Mouse (Mus musculus): ENCODE results near the gene Ifnl2. TPM values are rescaled to one million over a fixed set of nuclear protein-coding genes. Genes with fewer than 3 reads are reported as not detected.
"Not testable (repeated sequence)": the region's sequence is repeated elsewhere in the genome, so short reads cannot be mapped to it uniquely, and the experiment has no call there.

Ifnl2 gene
- polyA plus RNA-seq, 1 experiment from 2014 or later: not detected

GRCm38 (mm10) chr7:28511441-28511840 is 1.2 kb upstream of the Ifnl2 start:
- H3K27me3 ChIP-seq (ENCODE audit: control insufficient read depth, insufficient read depth, low read length): no peaks in the 10 kb centered on the region
- H3K36me3 ChIP-seq (ENCODE audit: control insufficient read depth, insufficient read depth, low read length): no peaks in the 10 kb centered on the region
- no peak overlapping the region for H3K9ac ChIP-seq (ENCODE audit: low read length)
- DNase-seq (ENCODE audit: low spot score) (no peak), ATAC-seq (replicated peaks; ENCODE audit: low FRiP score) (no peak)
- H3K9me3 ChIP-seq (ENCODE audit: control insufficient read depth, low read length): no peaks in the 10 kb centered on the region
- 75% methylated on average over 8 of the region's 8 CpGs for WGBS
- H3K27ac ChIP-seq (ENCODE audit: low read depth, low read length): no peak overlapping the region
- no peaks in the 10 kb centered on the region for H3K4me1 ChIP-seq (replicated peaks; ENCODE audit: control insufficient read depth, insufficient read depth, low read length)
- H3K4me3 ChIP-seq (ENCODE audit: low read depth, low read length): no peak overlapping the region
- H3K4me2 ChIP-seq (ENCODE audit: low read depth, low read length, severe bottlenecking): no peak overlapping the region

GRCm38 (mm10) chr7:28509121-28509520 is 1.1 kb downstream of the Ifnl2 start:
- not testable (repeated sequence) for ATAC-seq (replicated peaks; ENCODE audit: low FRiP score); H3K27ac ChIP-seq (ENCODE audit: low read depth, low read length); H3K27me3 ChIP-seq (ENCODE audit: control insufficient read depth, insufficient read depth, low read length); H3K36me3 ChIP-seq (ENCODE audit: control insufficient read depth, insufficient read depth, low read length); H3K4me3 ChIP-seq (ENCODE audit: low read depth, low read length); H3K9me3 ChIP-seq (ENCODE audit: control insufficient read depth, low read length); H3K4me1 ChIP-seq (replicated peaks; ENCODE audit: control insufficient read depth, insufficient read depth, low read length); DNase-seq (ENCODE audit: low spot score); H3K9ac ChIP-seq (ENCODE audit: low read length); H3K4me2 ChIP-seq (ENCODE audit: low read depth, low read length, severe bottlenecking)
- 76% methylated on average over 2 of the region's 2 CpGs for WGBS

GRCm38 (mm10) chr7:28505585-28505984 is 4.7 kb downstream of the Ifnl2 start:
- Histone ChIP-seq H3K9ac (ENCODE audit: low read length) (no peak overlapping the region), H3K4me1 (replicated peaks; ENCODE audit: control insufficient read depth, insufficient read depth, low read length) (no peaks in the 10 kb centered on the region), H3K4me3 (ENCODE audit: low read depth, low read length) (no peak overlapping the region), H3K36me3 (ENCODE audit: control insufficient read depth, insufficient read depth, low read length) (no peaks in the 10 kb centered on the region), H3K9me3 (ENCODE audit: control insufficient read depth, low read length) (no peaks in the 10 kb centered on the region), H3K4me2 (ENCODE audit: low read depth, low read length, severe bottlenecking) (no peak overlapping the region), H3K27me3 (ENCODE audit: control insufficient read depth, insufficient read depth, low read length) (no peaks in the 10 kb centered on the region), H3K27ac (ENCODE audit: low read depth, low read length) (no peak overlapping the region)
- DNase-seq (ENCODE audit: low spot score) (peak; percentile 55), ATAC-seq (replicated peaks; ENCODE audit: low FRiP score) (no peak)
- 10% methylated on average over 5 of the region's 5 CpGs for WGBS

- no peak for ATAC-seq (replicated peaks; ENCODE audit: low FRiP score)
- Histone ChIP-seq H3K9me3 (ENCODE audit: control insufficient read depth, low read length) (no peaks in the 10 kb centered on the region), H3K4me2 (ENCODE audit: low read depth, low read length, severe bottlenecking) (no peak overlapping the region), H3K27ac (ENCODE audit: low read depth, low read length) (no peak overlapping the region), H3K4me3 (ENCODE audit: low read depth, low read length) (no peak overlapping the region), H3K36me3 (ENCODE audit: control insufficient read depth, insufficient read depth, low read length) (no peaks in the 10 kb centered on the region), H3K4me1 (replicated peaks; ENCODE audit: control insufficient read depth, insufficient read depth, low read length) (no peaks in the 10 kb centered on the region), H3K9ac (ENCODE audit: low read length) (no peak overlapping the region), H3K27me3 (ENCODE audit: control insufficient read depth, insufficient read depth, low read length) (no peaks in the 10 kb centered on the region)
- no peak for DNase-seq (ENCODE audit: low spot score)
- 79% methylated on average over 11 of the region's 11 CpGs for WGBS
These were observed 14.8 kb downstream of the Ifnl2 start for GRCm38 (mm10) chr7:28495426-28495825.

GRCm38 (mm10) chr7:28492310-28492709 is 17.9 kb downstream of the Ifnl2 start:
- no peaks in the 10 kb centered on the region; the same call in 1 of the 2 replicates for H3K4me1 ChIP-seq (replicated peaks; ENCODE audit: control insufficient read depth, insufficient read depth, low read length)
- H3K9me3 ChIP-seq (ENCODE audit: control insufficient read depth, low read length): no peaks in the 10 kb centered on the region
- H3K4me2 ChIP-seq (ENCODE audit: low read depth, low read length, severe bottlenecking): no peak overlapping the region
- no peak overlapping the region for H3K9ac ChIP-seq (ENCODE audit: low read length)
- DNase-seq (ENCODE audit: low spot score) (no peak), ATAC-seq (replicated peaks; ENCODE audit: low FRiP score) (no peak)
- WGBS: 87% methylated on average over 8 of the region's 8 CpGs
- peaks cover 3% of the 10 kb centered on the region; the same call in 1 of the 2 replicates for H3K27me3 ChIP-seq (ENCODE audit: control insufficient read depth, insufficient read depth, low read length)
- no peak overlapping the region for H3K27ac ChIP-seq (ENCODE audit: low read depth, low read length)
- H3K4me3 ChIP-seq (ENCODE audit: low read depth, low read length): no peak overlapping the region
- no peaks in the 10 kb centered on the region for H3K36me3 ChIP-seq (ENCODE audit: control insufficient read depth, insufficient read depth, low read length)

GRCm38 (mm10) chr7:28490903-28491302 is 19.4 kb downstream of the Ifnl2 start:
- no peaks in the 10 kb centered on the region for H3K9me3 ChIP-seq (ENCODE audit: control insufficient read depth, low read length)
- ATAC-seq (replicated peaks; ENCODE audit: low FRiP score) (no peak), DNase-seq (ENCODE audit: low spot score) (no peak)
- H3K4me1 ChIP-seq (replicated peaks; ENCODE audit: control insufficient read depth, insufficient read depth, low read length): no peaks in the 10 kb centered on the region; the same call in 1 of the 2 replicates
- H3K4me2 ChIP-seq (ENCODE audit: low read depth, low read length, severe bottlenecking): 0 out of 2 replicates have a peak overlapping the region, but pooled peaks have one; percentile 8
- H3K27ac ChIP-seq (ENCODE audit: low read depth, low read length): no peak overlapping the region
- no peak overlapping the region for H3K9ac ChIP-seq (ENCODE audit: low read length)
- H3K27me3 ChIP-seq (ENCODE audit: control insufficient read depth, insufficient read depth, low read length): peaks cover 4% of the 10 kb centered on the region; the same call in 1 of the 2 replicates
- no peak overlapping the region for H3K4me3 ChIP-seq (ENCODE audit: low read depth, low read length)
- 28% methylated on average over 14 of the region's 14 CpGs for WGBS
- no peaks in the 10 kb centered on the region for H3K36me3 ChIP-seq (ENCODE audit: control insufficient read depth, insufficient read depth, low read length)

GRCm38 (mm10) chr7:28490410-28490809 is 19.8 kb downstream of the Ifnl2 start:
- DNase-seq (ENCODE audit: low spot score): peak; percentile 65
- H3K36me3 ChIP-seq (ENCODE audit: control insufficient read depth, insufficient read depth, low read length): no peaks in the 10 kb centered on the region
- H3K27ac ChIP-seq (ENCODE audit: low read depth, low read length): no peak overlapping the region
- WGBS: 3% methylated on average over 10 of the region's 10 CpGs
- no peaks in the 10 kb centered on the region; the same call in 1 of the 2 replicates for H3K4me1 ChIP-seq (replicated peaks; ENCODE audit: control insufficient read depth, insufficient read depth, low read length)
- H3K27me3 ChIP-seq (ENCODE audit: control insufficient read depth, insufficient read depth, low read length): peaks cover 4% of the 10 kb centered on the region; the same call in 1 of the 2 replicates
- no peak overlapping the region for H3K4me3 ChIP-seq (ENCODE audit: low read depth, low read length)
- H3K9ac ChIP-seq (ENCODE audit: low read length): no peak overlapping the region
- H3K9me3 ChIP-seq (ENCODE audit: control insufficient read depth, low read length): no peaks in the 10 kb centered on the region
- ATAC-seq (replicated peaks; ENCODE audit: low FRiP score): no peak
- H3K4me2 ChIP-seq (ENCODE audit: low read depth, low read length, severe bottlenecking): 0 out of 2 replicates have a peak overlapping the region, but pooled peaks have one; percentile 8

GRCm38 (mm10) chr7:28488030-28488491 is 22.2 kb downstream of the Ifnl2 start:
- H3K4me1 ChIP-seq (replicated peaks; ENCODE audit: control insufficient read depth, insufficient read depth, low read length): no peaks in the 10 kb centered on the region; the same call in 1 of the 2 replicates
- no peak for DNase-seq (ENCODE audit: low spot score)
- H3K4me3 ChIP-seq (ENCODE audit: low read depth, low read length): no peak overlapping the region
- no peaks in the 10 kb centered on the region for H3K36me3 ChIP-seq (ENCODE audit: control insufficient read depth, insufficient read depth, low read length)
- H3K4me2 ChIP-seq (ENCODE audit: low read depth, low read length, severe bottlenecking): peak overlapping the region; percentile 19; the same call in 1 of the 2 replicates
- no peak overlapping the region for H3K27ac ChIP-seq (ENCODE audit: low read depth, low read length)
- no peaks in the 10 kb centered on the region for H3K9me3 ChIP-seq (ENCODE audit: control insufficient read depth, low read length)
- no peak overlapping the region for H3K9ac ChIP-seq (ENCODE audit: low read length)
- ATAC-seq (replicated peaks; ENCODE audit: low FRiP score): no peak
- H3K27me3 ChIP-seq (ENCODE audit: control insufficient read depth, insufficient read depth, low read length): peaks cover 4% of the 10 kb centered on the region; the same call in 1 of the 2 replicates
- WGBS: 3% methylated on average over 16 of the region's 16 CpGs

- no peak overlapping the region for H3K4me2 ChIP-seq (ENCODE audit: low read depth, low read length, severe bottlenecking)
- DNase-seq (ENCODE audit: low spot score): no peak
- 37% methylated on average over 4 of the region's 4 CpGs for WGBS
- H3K4me3 ChIP-seq (ENCODE audit: low read depth, low read length): no peak overlapping the region
- peaks cover 4% of the 10 kb centered on the region; the same call in 1 of the 2 replicates for H3K27me3 ChIP-seq (ENCODE audit: control insufficient read depth, insufficient read depth, low read length)
- no peaks in the 10 kb centered on the region for H3K9me3 ChIP-seq (ENCODE audit: control insufficient read depth, low read length)
- H3K36me3 ChIP-seq (ENCODE audit: control insufficient read depth, insufficient read depth, low read length): no peaks in the 10 kb centered on the region
- no peaks in the 10 kb centered on the region; the same call in 1 of the 2 replicates for H3K4me1 ChIP-seq (replicated peaks; ENCODE audit: control insufficient read depth, insufficient read depth, low read length)
- H3K27ac ChIP-seq (ENCODE audit: low read depth, low read length): no peak overlapping the region
- no peak overlapping the region for H3K9ac ChIP-seq (ENCODE audit: low read length)
- no peak for ATAC-seq (replicated peaks; ENCODE audit: low FRiP score)
These were observed 26.1 kb downstream of the Ifnl2 start for GRCm38 (mm10) chr7:28484192-28484591.

Measured in forebrain, embryonic 11.5 days (tissue).